Mouse (Mus musculus) ES-E14 (cell line): ENCODE measurements around the gene Dnajb13.

Experiments used
- HCFC1 ChIP-seq: IDR thresholded peaks from 2 replicates; pipeline ENCODE4 v1.6.1; 2012; ENCODE audit warnings: low read length, inconsistent platforms, borderline replicate concordance; ENCODE audit not compliant: insufficient read depth
- ZC3H11A ChIP-seq: IDR thresholded peaks from 2 replicates; pipeline ENCODE4 v1.6.1; 2012; ENCODE audit warnings: low read depth, mild to moderate bottlenecking, inconsistent platforms, low read length, borderline replicate concordance
- ZNF384 ChIP-seq: IDR thresholded peaks from 2 replicates; pipeline ENCODE4 v1.6.1; 2012; ENCODE audit warnings: low read depth, low read length, inconsistent platforms

DNA sequence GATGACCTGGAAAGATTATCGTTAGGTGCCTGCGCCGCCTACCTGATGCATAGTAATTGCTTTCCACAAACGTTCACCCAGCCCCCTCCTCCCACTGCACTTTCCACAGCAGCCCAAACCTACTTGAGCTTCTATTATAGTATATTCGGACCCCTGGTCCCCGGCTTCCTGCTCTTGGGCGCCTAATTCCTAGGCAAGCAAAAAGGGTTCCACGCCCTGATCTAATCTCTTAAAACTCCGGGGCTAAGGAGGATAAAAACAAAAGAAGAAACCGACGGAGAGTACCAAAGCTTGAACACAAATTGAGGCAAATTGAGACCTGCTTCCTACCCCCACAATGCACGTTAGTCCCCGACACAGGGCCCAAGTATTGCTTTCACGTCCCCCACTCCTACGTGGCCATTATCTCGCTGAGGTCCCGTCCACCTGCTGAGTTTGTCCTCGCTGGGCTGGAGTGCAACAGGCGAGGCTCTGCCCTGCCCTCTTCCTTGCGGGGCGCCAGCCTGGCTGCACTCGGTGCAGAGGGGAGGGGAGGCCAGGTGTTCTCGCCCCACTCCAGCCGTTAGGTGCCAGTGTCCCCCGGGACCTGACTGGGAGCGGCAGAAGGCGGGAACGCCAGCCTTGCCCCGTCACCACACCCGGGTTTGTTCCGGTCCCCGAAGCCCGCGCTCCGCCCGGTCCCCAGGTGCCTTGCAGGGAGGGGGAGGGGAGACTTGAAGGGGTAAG is 22.2 kb downstream of the Dnajb13 start:
- TF ChIP-seq HCFC1 = no peak
- TF ChIP-seq ZC3H11A = no peak
- no peak for TF ChIP-seq ZNF384
